18 mouse cellular contexts compared by ENCODE assay signal in the genomic region with DNA sequence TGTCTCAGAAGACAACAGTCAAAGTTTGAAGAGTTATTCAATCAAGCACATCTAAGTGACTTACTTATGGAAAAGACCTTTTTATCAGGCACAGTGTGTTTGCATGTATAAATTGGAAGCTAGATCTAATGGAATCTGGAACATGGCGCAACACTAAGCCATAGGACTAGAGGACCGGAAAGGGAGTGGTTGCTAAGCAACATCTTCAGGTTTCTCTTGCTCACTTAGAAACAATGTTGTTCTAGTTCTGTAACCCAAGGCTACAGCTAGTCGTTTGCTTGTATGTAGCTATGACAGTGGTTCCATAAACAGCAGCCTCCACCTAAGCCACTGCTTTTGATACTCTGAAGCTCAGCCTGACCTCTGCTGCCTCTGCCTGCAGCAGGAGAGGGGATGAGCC.
"Had no signal": no experiment of that assay in that cellular context is flagged by ENCODE, and none has a peak within 500 bp of the region (broad histone marks: within the 10 kb centered on the region; RNA-seq: fewer than 3 reads in every experiment).

No protein-coding gene starts in this region.

- ATAC-seq: midbrain, embryonic 15.5 days had no signal

- H3K9me3 ChIP-seq: lung, embryonic 15.5 days; midbrain, embryonic 10.5 days; midbrain, embryonic 12.5 days; midbrain, embryonic 15.5 days; neural tube, embryonic 13.5 days; neural tube, embryonic 15.5 days had no signal

- H3K36me3 ChIP-seq: lung, embryonic 15.5 days; midbrain, embryonic 10.5 days; midbrain, embryonic 12.5 days; midbrain, embryonic 15.5 days; neural tube, embryonic 13.5 days; neural tube, embryonic 15.5 days had no signal

- H3K27me3 ChIP-seq: lung, embryonic 15.5 days; midbrain, embryonic 12.5 days; midbrain, embryonic 15.5 days; neural tube, embryonic 13.5 days; neural tube, embryonic 15.5 days had no signal

- DNase-seq: lung, adult 2 months; lung, postnatal 10 days; lung, postnatal 4 days; retina, postnatal 1 day; right cerebral cortex, adult 18-20 months; right cerebral cortex, postnatal 25 days; right cerebral cortex, postnatal 4 days; spleen, adult 18-20 months; thymus, adult 18-20 months; thymus, postnatal 14 days; thymus, postnatal 36 days had no signal

- H3K27ac ChIP-seq: lung, embryonic 15.5 days; midbrain, embryonic 10.5 days; midbrain, embryonic 12.5 days; midbrain, embryonic 15.5 days; neural tube, embryonic 13.5 days; neural tube, embryonic 15.5 days had no signal

- H3K4me2 ChIP-seq: lung, embryonic 15.5 days; midbrain, embryonic 12.5 days; midbrain, embryonic 15.5 days; neural tube, embryonic 13.5 days; neural tube, embryonic 15.5 days had no signal

- H3K4me3 ChIP-seq: lung, embryonic 15.5 days; midbrain, embryonic 10.5 days; midbrain, embryonic 12.5 days; midbrain, embryonic 15.5 days; myocyte; neural tube, embryonic 13.5 days; neural tube, embryonic 15.5 days had no signal

- H3K9ac ChIP-seq: lung, embryonic 15.5 days; midbrain, embryonic 12.5 days; midbrain, embryonic 15.5 days; neural tube, embryonic 13.5 days; neural tube, embryonic 15.5 days had no signal

- H3K4me1 ChIP-seq: lung, embryonic 15.5 days; midbrain, embryonic 12.5 days; midbrain, embryonic 15.5 days; neural tube, embryonic 13.5 days; neural tube, embryonic 15.5 days had no signal
